Mouse (Mus musculus) left cerebral cortex, adult 2 months (tissue): ENCODE results near the gene Celf6. TPM values are rescaled to one million over a fixed set of nuclear protein-coding genes. Genes with fewer than 3 reads are reported as not detected.

Experiments
- DNase-seq, 2 experiments: peaks; one replicate each; pipeline ENCODE4 v3.0.0; 2021 to 2022; ENCODE audit warnings: low spot score in 2 of 2, mixed read lengths in 1 of 2; ENCODE audit errors: extremely low spot score in 1 of 2
- H3K27ac ChIP-seq: fragments of 200-600 bp; 2 replicates; pipeline ENCODE4 v1.8.1; 2022
- H3K4me3 ChIP-seq: fragments of 200-600 bp; 2 replicates; pipeline ENCODE4 v1.8.1; 2022
- CTCF ChIP-seq: fragments of 200-600 bp; IDR thresholded peaks from 2 replicates; pipeline ENCODE4 v1.8.1; 2022; ENCODE audit warnings: antibody characterized with exemption, mild to moderate bottlenecking, moderate library complexity
- intact Hi-C: fragments of 180-260 bp; cut with DNase I; formaldehyde crosslinking; loops from one replicate; pipeline ENCODE4 v1.15.1; 2025
- total RNA-seq, 2 experiments: library from RNA; stranded (reverse); gene quantifications; 2 replicates each; pipeline ENCODE4 v1.2.3; 2021

Celf6 gene
- total RNA-seq, 2 experiments from 2014 or later: 28.8 to 30.6 TPM

DNA sequence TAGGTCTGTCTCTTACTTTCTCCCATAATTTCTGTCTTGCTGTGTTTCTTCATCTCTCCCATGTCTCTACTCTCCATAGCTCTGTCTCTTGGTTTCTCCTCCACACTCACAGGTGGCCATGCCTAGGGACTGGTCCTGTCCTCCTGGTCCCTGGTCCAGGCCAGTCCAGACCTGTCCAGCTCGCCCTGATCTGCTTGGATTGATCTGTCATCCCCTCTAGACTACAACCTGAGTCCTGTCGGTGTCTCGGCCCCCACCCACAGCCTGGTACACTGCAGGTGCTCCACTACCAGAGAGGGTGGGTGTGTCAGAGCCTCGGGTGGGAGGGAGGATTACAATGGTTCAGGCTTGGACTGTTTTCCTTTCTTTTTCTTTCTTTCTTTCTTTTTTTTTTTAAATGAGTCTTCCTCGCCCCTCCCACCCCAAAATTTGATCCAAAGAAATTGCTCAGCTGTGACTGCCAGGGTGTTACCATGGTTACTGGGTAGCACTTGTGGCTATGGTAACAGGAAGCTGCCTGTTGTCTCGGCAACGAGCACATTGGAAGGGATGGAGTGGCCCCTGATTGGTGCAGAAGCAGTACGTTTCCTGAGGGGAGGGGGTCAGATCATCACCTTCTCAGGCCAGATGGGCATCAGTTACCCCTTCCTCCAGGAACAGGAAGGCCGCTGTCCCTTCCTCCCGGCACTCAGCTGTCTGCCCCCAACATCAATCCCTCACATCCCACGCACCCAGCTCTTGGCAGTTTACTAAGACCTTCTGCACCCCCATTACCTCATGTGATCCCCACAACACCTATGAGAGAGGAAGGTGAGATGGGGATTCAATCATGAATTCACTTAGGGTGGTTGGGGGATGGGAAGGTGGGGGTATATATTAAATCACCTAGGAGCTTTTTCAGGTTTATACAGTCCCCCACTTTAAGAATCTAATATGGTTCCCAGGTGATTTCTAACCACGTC, 11.3 kb downstream of the Celf6 start:
- no peak for TF ChIP-seq CTCF
- peak overlapping the region; percentile 91 for H3K27ac ChIP-seq
- DNase-seq: peak; percentile 63 to 79
- H3K4me3 ChIP-seq: peak overlapping the region; percentile 27; the same call in 1 of the 2 replicates
- intact Hi-C loops: no loop called here

GRCm38 (mm10) chr9:59589703-59590439, 12.2 kb downstream of the Celf6 start:
- Histone ChIP-seq H3K4me3 (no peak overlapping the region), H3K27ac (peak overlapping the region; percentile 91)
- intact Hi-C loops: loop anchor here (1.0 kb wide), 1 partner anchor 24 kb away; no protein-coding TSS in a partner anchor
- no peak for TF ChIP-seq CTCF
- peak; percentile 53 to 57 for DNase-seq

GRCm38 (mm10) chr9:59601661-59602060, 23.9 kb downstream of the Celf6 start:
- intact Hi-C loops: no loop called here
- Histone ChIP-seq H3K4me3 (no peak overlapping the region), H3K27ac (no peak overlapping the region)
- no peak for TF ChIP-seq CTCF
- no peak for DNase-seq

- intact Hi-C loops: no loop called here
- no peak for DNase-seq
- peak; percentile 8 for TF ChIP-seq CTCF
- H3K27ac ChIP-seq: no peak overlapping the region
- H3K4me3 ChIP-seq: no peak overlapping the region
These were observed 28.2 kb downstream of the Celf6 start for GRCm38 (mm10) chr9:59605967-59606366.

- H3K27ac ChIP-seq: no peak overlapping the region
- no peak for DNase-seq
- intact Hi-C loops: no loop called here
- TF ChIP-seq CTCF: no peak
- no peak overlapping the region for H3K4me3 ChIP-seq
These were observed 33.2 kb downstream of the Celf6 start for GRCm38 (mm10) chr9:59610950-59611349.

- no peak for DNase-seq
- intact Hi-C loops: loop anchor here (2.0 kb wide), 1 partner anchor 41 kb away; the partner anchor contains the start of gene Pkm
- TF ChIP-seq CTCF: no peak
- Histone ChIP-seq H3K27ac (no peak overlapping the region), H3K4me3 (no peak overlapping the region)
These were observed 38.1 kb downstream of the Celf6 start for GRCm38 (mm10) chr9:59615797-59616196.

- peak; percentile 100 for DNase-seq
- H3K4me3 ChIP-seq: peak within 1 kb of the TSS; percentile 84
- intact Hi-C loops: loop anchor here (2.0 kb wide), 1 partner anchor 40 kb away; the partner anchor contains the start of gene Pkm
- H3K27ac ChIP-seq: peak within 1 kb of the TSS; percentile 86
- TF ChIP-seq CTCF: peak; percentile 28
These were observed 39.0 kb downstream of the Celf6 start, which contains the start of gene Parp6 for GRCm38 (mm10) chr9:59616622-59617306. Gene Parp6, plus strand, starts transcription at chr9:59617284.

DNA sequence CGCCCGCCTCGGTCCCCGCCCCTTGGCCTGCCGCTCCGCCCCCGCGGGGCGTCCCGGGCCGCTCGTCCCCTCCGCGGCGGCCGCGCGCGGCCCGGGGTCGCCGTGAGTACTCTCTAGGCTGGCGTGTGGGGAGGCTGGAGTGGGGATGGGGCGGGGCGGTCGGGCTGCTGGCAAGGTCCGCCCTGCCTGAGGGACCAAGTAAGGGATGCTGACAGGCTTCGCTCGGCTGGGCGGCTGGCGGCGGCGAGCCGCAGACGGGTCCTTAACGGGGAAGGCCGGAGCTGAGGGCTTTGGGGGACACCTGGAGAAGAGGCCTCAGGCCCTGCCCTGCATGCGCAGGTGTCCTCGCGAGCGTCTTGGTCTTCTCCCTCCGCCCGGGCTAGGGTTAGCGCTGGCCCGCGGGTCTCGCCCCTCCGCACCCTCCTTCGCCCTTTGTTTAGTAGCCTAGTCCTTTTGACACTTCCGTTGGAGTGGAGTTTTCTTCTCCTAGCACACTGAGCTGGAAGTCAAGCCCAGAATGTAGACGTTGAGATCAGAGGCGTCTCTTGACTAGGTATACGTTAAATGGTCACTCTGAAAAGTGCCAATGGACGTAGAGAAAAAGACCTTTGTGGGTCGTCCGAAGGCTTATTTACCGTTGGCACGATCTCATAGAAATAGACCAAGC, 39.7 kb downstream of the Celf6 start:
- H3K27ac ChIP-seq: peak overlapping the region; percentile 86
- intact Hi-C loops: loop anchor here (2.0 kb wide), 1 partner anchor 39 kb away; the partner anchor contains the start of gene Pkm
- peak overlapping the region; percentile 84 for H3K4me3 ChIP-seq
- DNase-seq: peak in 1 of 2 experiments; percentile 25
- no peak for TF ChIP-seq CTCF

- Histone ChIP-seq H3K27ac (no peak overlapping the region), H3K4me3 (no peak overlapping the region)
- intact Hi-C loops: loop anchor here (10.0 kb wide), 1 partner anchor 226 kb away; no protein-coding TSS in a partner anchor
- no peak for TF ChIP-seq CTCF
- no peak for DNase-seq
These were observed 60.7 kb downstream of the Celf6 start for GRCm38 (mm10) chr9:59638372-59638771.

GRCm38 (mm10) chr9:59639936-59640335, 62.2 kb downstream of the Celf6 start:
- Histone ChIP-seq H3K4me3 (no peak overlapping the region), H3K27ac (no peak overlapping the region)
- no peak for DNase-seq
- TF ChIP-seq CTCF: no peak
- intact Hi-C loops: loop anchor here (10.0 kb wide), 1 partner anchor 225 kb away; no protein-coding TSS in a partner anchor

- no peak for DNase-seq
- H3K27ac ChIP-seq: no peak overlapping the region
- intact Hi-C loops: no loop called here
- H3K4me3 ChIP-seq: no peak overlapping the region
- no peak for TF ChIP-seq CTCF
These were observed 63.6 kb downstream of the Celf6 start for GRCm38 (mm10) chr9:59641320-59641719.
